Mouse (Mus musculus) ZHBTc4 (cell line): ENCODE results near the gene Map4.

Experiments used
- DNase-seq: peaks from one replicate; pipeline ENCODE4 v3.0.0-alpha.2; 2011; ENCODE audit warnings: low read depth, low spot score

Gene Map4

GRCm38 (mm10) chr9:109931257-109932171 lies at the start of gene Map4:
Gene Map4 (plus strand): TSS chr9:109931460.
- peak; percentile 99 for DNase-seq

GRCm38 (mm10) chr9:109886259-109886658 lies 45.0 kb upstream of the Map4 start:
- no peak for DNase-seq

GRCm38 (mm10) chr9:109887321-109887720 lies 43.9 kb upstream of the Map4 start:
- no peak for DNase-seq

GRCm38 (mm10) chr9:109891501-109891900 lies 39.8 kb upstream of the Map4 start:
- no peak for DNase-seq

GRCm38 (mm10) chr9:109892651-109893250 lies 38.5 kb upstream of the Map4 start:
- peak; percentile 92 for DNase-seq

GRCm38 (mm10) chr9:109894413-109895090 lies 36.7 kb upstream of the Map4 start:
- peak; percentile 91 for DNase-seq

- DNase-seq, result no peak
Observed at GRCm38 (mm10) chr9:109895593-109895992, 35.7 kb upstream of the Map4 start.

- DNase-seq, result no peak
Observed at GRCm38 (mm10) chr9:109896253-109897150, 34.8 kb upstream of the Map4 start.

GRCm38 (mm10) chr9:109898027-109898426 lies 33.2 kb upstream of the Map4 start:
- no peak for DNase-seq

GRCm38 (mm10) chr9:109899361-109899760 lies 31.9 kb upstream of the Map4 start:
- peak; percentile 85 for DNase-seq

GRCm38 (mm10) chr9:109899774-109900173 lies 31.5 kb upstream of the Map4 start:
- no peak for DNase-seq

GRCm38 (mm10) chr9:109900604-109901003 lies 30.7 kb upstream of the Map4 start:
- peak; percentile 87 for DNase-seq

GRCm38 (mm10) chr9:109902246-109902645 lies 29.0 kb upstream of the Map4 start:
- DNase-seq, result peak; percentile 86

- DNase-seq, result no peak
Observed at GRCm38 (mm10) chr9:109902740-109903139, 28.5 kb upstream of the Map4 start.

- DNase-seq, result no peak
Observed at GRCm38 (mm10) chr9:109907300-109907699, 24.0 kb upstream of the Map4 start.

GRCm38 (mm10) chr9:109907774-109908465 lies 23.3 kb upstream of the Map4 start:
- peak; percentile 58 for DNase-seq

- peak; percentile 55 for DNase-seq
Observed at GRCm38 (mm10) chr9:109909102-109909501, 22.2 kb upstream of the Map4 start.

GRCm38 (mm10) chr9:109909926-109910325 lies 21.3 kb upstream of the Map4 start:
- peak; percentile 92 for DNase-seq

- DNase-seq, result no peak
Observed at GRCm38 (mm10) chr9:109911779-109912178, 19.5 kb upstream of the Map4 start.

GRCm38 (mm10) chr9:109914269-109914926 lies 16.9 kb upstream of the Map4 start:
- peak; percentile 35 for DNase-seq
